Comparison of ENCODE assay signal across 13 mouse cellular contexts in the genomic region with DNA sequence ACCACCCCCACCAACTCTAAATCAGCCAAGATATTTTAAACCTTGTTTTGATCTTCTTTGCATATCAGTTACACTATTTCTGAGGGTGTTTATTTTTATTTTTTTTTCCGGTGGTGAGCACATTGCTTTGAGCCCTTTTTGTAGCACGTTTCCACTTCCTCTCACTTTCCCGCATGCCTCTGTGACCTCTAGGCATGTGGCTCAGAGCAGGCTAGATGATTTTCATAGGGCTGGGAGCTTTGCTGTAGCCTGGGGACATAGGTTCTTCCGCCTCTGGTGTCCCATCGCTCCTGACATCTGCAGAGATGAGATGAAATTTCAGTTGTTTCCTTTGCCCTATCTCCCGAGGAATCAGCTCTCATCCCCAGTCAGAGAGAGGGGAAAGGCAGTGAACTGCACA.
A peak's percentile ranks its signal among the peaks of the same experiment; 100 is the strongest.
DNase-seq lines count a peak whose midpoint lies in the region.
"Had no signal": no experiment of that assay in that cellular context is flagged by ENCODE, and none has a peak within 500 bp of the region (broad histone marks: within the 10 kb centered on the region; RNA-seq: fewer than 3 reads in every experiment).

No protein-coding gene starts in this region.

- peak; percentile 16 for DNase-seq in gastrocnemius, adult 18-20 months (ENCODE audit: low spot score)
- no peak for DNase-seq in gastrocnemius, postnatal 25 days
- peak; percentile 54 for DNase-seq in thymus, postnatal 14 days
- no peak for DNase-seq in thymus, postnatal 10 days (ENCODE audit: low spot score in 2 of 2)
- DNase-seq in induced T-regulatory cell, adult 2 months (ENCODE audit: low read depth), result peak; percentile 34
- no peak for DNase-seq in right cerebral cortex, postnatal 36 days (ENCODE audit: low spot score in 2 of 2)
- DNase-seq in urinary bladder, postnatal 36 days (ENCODE audit: low spot score in 2 of 2), result no peak
- DNase-seq: adrenal gland, postnatal 14 days; cerebellum, adult 18-20 months; cerebellum, adult 9-11 months; cerebellum, postnatal 36 days; forebrain, postnatal 0 days; heart, postnatal 36 days had no signal

Comparison
In these comparisons a context has a peak if more than half of its experiments do, and no peak if none do; other contexts are left out.
1. DNase-seq: peak in gastrocnemius, adult 18-20 months (single experiment), thymus, postnatal 14 days (single experiment) and induced T-regulatory cell, adult 2 months (single experiment); none in gastrocnemius, postnatal 25 days (single experiment), thymus, postnatal 10 days (0 of 2), right cerebral cortex, postnatal 36 days (0 of 2) and urinary bladder, postnatal 36 days (0 of 2).